Mouse (Mus musculus) hematopoietic stem cell, adult 5-6 weeks (primary cell): ENCODE data around the gene Rbbp6. TPM values are rescaled to one million over a fixed set of nuclear protein-coding genes. Genes with fewer than 3 reads are reported as not detected.

Source experiments
- ATAC-seq, 2 experiments: fragments of 125-278 bp in 1 of 2; replicated peaks in 1 of 2; 2 replicates each; pipeline ENCODE4 v1.8.0; 2016 to 2017; ENCODE audit warnings: inconsistent platforms in 2 of 2, mild to moderate bottlenecking in 2 of 2, moderate number of reproducible peaks in 2 of 2, low read depth in 1 of 2, moderate TSS enrichment in 1 of 2; ENCODE audit not compliant: low FRiP score in 2 of 2, poor library complexity in 2 of 2, severe bottlenecking in 2 of 2, insufficient read depth in 1 of 2, low TSS enrichment in 1 of 2
- total RNA-seq: library from RNA; stranded (forward); fragments of 172-1452, 232-1000 nt; gene quantifications from 2 replicates; pipeline ENCODE4 v1.2.3, GENCODE M21; 2017

The Rbbp6 gene
- total RNA-seq, 1 experiment from 2014 or later, result 96.3 TPM

GRCm38 (mm10) chr7:123017627-123018026 is 52.1 kb downstream of the Rbbp6 start:
- peak in 1 of 2 experiments; percentile 56; a peak in 1 of 4 replicates for ATAC-seq

- peak; percentile 53 to 77; a peak in 1 of 4 replicates for ATAC-seq
These were observed 59.6 kb downstream of the Rbbp6 start for GRCm38 (mm10) chr7:123025123-123025522.

GRCm38 (mm10) chr7:123030295-123030694 is 64.8 kb downstream of the Rbbp6 start:
- ATAC-seq, result no peak

GRCm38 (mm10) chr7:123030709-123031181 is 65.3 kb downstream of the Rbbp6 start:
- ATAC-seq, result peak; percentile 77 to 79

- no peak; a peak in 1 of 4 replicates for ATAC-seq
These were observed 65.8 kb downstream of the Rbbp6 start for GRCm38 (mm10) chr7:123031211-123031743.

GRCm38 (mm10) chr7:123035314-123035713 is 69.8 kb downstream of the Rbbp6 start:
- ATAC-seq, result no peak

- ATAC-seq, result no peak
These were observed 73.8 kb downstream of the Rbbp6 start for GRCm38 (mm10) chr7:123039302-123039701.

GRCm38 (mm10) chr7:123045146-123045545 is 79.7 kb downstream of the Rbbp6 start:
- no peak for ATAC-seq

- ATAC-seq, result no peak
These were observed 81.1 kb downstream of the Rbbp6 start for GRCm38 (mm10) chr7:123046473-123047091.

Other genes starting within 250 kb of the Rbbp6 start
- gene Tnrc6a, start 158.2 kb downstream of the Rbbp6 start, total RNA-seq, result 50.2 and 53.0 TPM in 2 replicates
- 0.50 and 1.3 TPM in 2 replicates for gene Slc5a11, start 249.1 kb downstream of the Rbbp6 start, total RNA-seq